Mouse (Mus musculus) intestine, embryonic 14.5 days (tissue): ENCODE data around the gene St8sia1. TPM values are rescaled to one million over a fixed set of nuclear protein-coding genes. Genes with fewer than 3 reads are reported as not detected.
A peak's percentile ranks its signal among the peaks of the same experiment; 100 is the strongest.

ENCODE experiments used
- ATAC-seq: fragments of 200-750 bp; cut with Nextera tagmentation; replicated peaks from 2 replicates; pipeline ENCODE4 v1.8.0; 2017; ENCODE audit warnings: low read depth, moderate number of reproducible peaks, moderate TSS enrichment, moderate library complexity; ENCODE audit not compliant: low FRiP score, low TSS enrichment
- DNase-seq: peaks from one replicate; pipeline ENCODE4 v3.0.0-alpha.2; 2018; ENCODE audit warnings: low spot score
- H3K27ac ChIP-seq: fragments of 300-500 bp; sonication (generic); 2 replicates; pipeline ENCODE4 v1.5.1; 2014; ENCODE audit warnings: low read depth, mild to moderate bottlenecking, control low read depth
- H3K27me3 ChIP-seq: fragments of 300-500 bp; sonication (generic); replicated peaks from 2 replicates; pipeline ENCODE4 v1.6.1; 2014; ENCODE audit warnings: low read length, control low read depth; ENCODE audit not compliant: control insufficient read depth, insufficient read depth
- H3K36me3 ChIP-seq: fragments of 300-500 bp; sonication (generic); 2 replicates; pipeline ENCODE4 v1.6.1; 2014; ENCODE audit warnings: low read length, control low read depth; ENCODE audit not compliant: control insufficient read depth, insufficient read depth
- H3K4me1 ChIP-seq: fragments of 300-500 bp; sonication (generic); replicated peaks from 2 replicates; pipeline ENCODE4 v1.6.1; 2014; ENCODE audit warnings: low read length, control low read depth, mixed read lengths; ENCODE audit not compliant: control insufficient read depth, insufficient read depth
- H3K4me2 ChIP-seq: fragments of 300-500 bp; sonication (generic); 2 replicates; pipeline ENCODE4 v1.6.1; 2014; ENCODE audit warnings: low read length
- H3K4me3 ChIP-seq: fragments of 300-500 bp; sonication (generic); 2 replicates; pipeline ENCODE4 v1.5.1; 2014; ENCODE audit warnings: low read depth, low read length, control low read depth, mixed read lengths
- H3K9ac ChIP-seq: fragments of 300-500 bp; sonication (generic); 2 replicates; pipeline ENCODE4 v1.6.1; 2014; ENCODE audit warnings: mild to moderate bottlenecking, low read length
- H3K9me3 ChIP-seq: fragments of 300-500 bp; sonication (generic); 2 replicates; pipeline ENCODE4 v1.6.1; 2016; ENCODE audit warnings: low read length, control low read depth; ENCODE audit not compliant: control insufficient read depth
- WGBS: fragments of 180-500 bp; shearing (Covaris S2); extraction: QIAGEN DNeasy Blood & Tissue Kit; methylation state at CpG from one replicate; pipeline ENCODE4 v1.1.7; 2014; 5-methylcytosine and 5-hydroxymethylcytosine counted together
- polyA plus RNA-seq: library from polyadenylated mRNA; unstranded; fragments of >200 nt; fragmentation: Nextera tagmentation; extraction: Ambion mirVana; gene quantifications from 2 replicates; pipeline ENCODE4 v1.2.1, GENCODE M21; 2014

The St8sia1 gene
- polyA plus RNA-seq, 1 experiment from 2014 or later, result 1.8 TPM

GRCm38 (mm10) chr6:142831706-142832105, 132.5 kb downstream of the St8sia1 start:
- Histone ChIP-seq H3K4me2 (no peak overlapping the region), H3K36me3 (no peaks in the 10 kb centered on the region), H3K9ac (no peak overlapping the region), H3K27me3 (no peaks in the 10 kb centered on the region), H3K4me1 (0 out of 2 replicates have a peak, but pooled peaks cover 3% of the 10 kb centered on the region), H3K27ac (no peak overlapping the region), H3K4me3 (no peak overlapping the region), H3K9me3 (no peaks in the 10 kb centered on the region)
- no peak for DNase-seq
- ATAC-seq, result no peak
- 65% methylated on average over 3 of the region's 3 CpGs for WGBS

GRCm38 (mm10) chr6:142831243-142831642, 133.0 kb downstream of the St8sia1 start:
- 21% methylated on average over 8 of the region's 8 CpGs for WGBS
- ATAC-seq, result 0 out of 2 replicates have a peak, but pooled peaks have one; percentile 32

GRCm38 (mm10) chr6:142830221-142830620, 134.0 kb downstream of the St8sia1 start:
- Histone ChIP-seq H3K4me2 (no peak overlapping the region), H3K4me3 (no peak overlapping the region), H3K9ac (no peak overlapping the region), H3K9me3 (no peaks in the 10 kb centered on the region), H3K36me3 (no peaks in the 10 kb centered on the region), H3K4me1 (no peaks in the 10 kb centered on the region), H3K27me3 (no peaks in the 10 kb centered on the region), H3K27ac (no peak overlapping the region)
- no peak for ATAC-seq
- DNase-seq, result no peak
- 95% methylated on average over 3 of the region's 3 CpGs for WGBS

More at GRCm38 (mm10) chr6:142831243-142831642, 133.0 kb downstream of the St8sia1 start:
- Histone ChIP-seq H3K4me3 (no peak overlapping the region), H3K9me3 (no peaks in the 10 kb centered on the region), H3K9ac (no peak overlapping the region), H3K27me3 (no peaks in the 10 kb centered on the region), H3K27ac (no peak overlapping the region), H3K36me3 (no peaks in the 10 kb centered on the region), H3K4me2 (no peak overlapping the region), H3K4me1 (0 out of 2 replicates have a peak, but pooled peaks cover 3% of the 10 kb centered on the region)
- DNase-seq, result no peak

GRCm38 (mm10) chr6:142825449-142825848, 138.8 kb downstream of the St8sia1 start:
- Histone ChIP-seq H3K36me3 (no peaks in the 10 kb centered on the region), H3K4me2 (no peak overlapping the region), H3K27me3 (no peaks in the 10 kb centered on the region), H3K4me1 (no peaks in the 10 kb centered on the region), H3K4me3 (no peak overlapping the region), H3K9ac (no peak overlapping the region), H3K9me3 (no peaks in the 10 kb centered on the region), H3K27ac (no peak overlapping the region)
- DNase-seq (no peak), ATAC-seq (no peak)
- WGBS, result 83% methylated on average over 5 of the region's 5 CpGs

- no peak for DNase-seq
- Histone ChIP-seq H3K27me3 (no peaks in the 10 kb centered on the region), H3K27ac (no peak overlapping the region), H3K4me1 (no peaks in the 10 kb centered on the region), H3K9ac (no peak overlapping the region), H3K4me3 (no peak overlapping the region), H3K9me3 (no peaks in the 10 kb centered on the region), H3K4me2 (no peak overlapping the region), H3K36me3 (no peaks in the 10 kb centered on the region)
- 45% methylated on average over 5 of the region's 5 CpGs for WGBS
- no peak for ATAC-seq
These were observed 141.1 kb downstream of the St8sia1 start for GRCm38 (mm10) chr6:142823008-142823787.

- H3K4me1 ChIP-seq, result peaks cover 7% of the 10 kb centered on the region; the same call in 1 of the 2 replicates
- H3K4me3 ChIP-seq, result no peak overlapping the region
- H3K9me3 ChIP-seq, result no peaks in the 10 kb centered on the region
- ATAC-seq (no peak), DNase-seq (no peak)
- H3K27ac ChIP-seq, result no peak overlapping the region
- WGBS, result 93% methylated on average over 10 of the region's 10 CpGs
- no peak overlapping the region for H3K9ac ChIP-seq
- no peak overlapping the region for H3K4me2 ChIP-seq
- H3K27me3 ChIP-seq, result no peaks in the 10 kb centered on the region
- no peaks in the 10 kb centered on the region for H3K36me3 ChIP-seq
These were observed 145.9 kb downstream of the St8sia1 start for GRCm38 (mm10) chr6:142818306-142818705.

GRCm38 (mm10) chr6:142815513-142815912, 148.7 kb downstream of the St8sia1 start:
- DNase-seq, result no peak
- Histone ChIP-seq H3K27ac (no peak overlapping the region), H3K36me3 (no peaks in the 10 kb centered on the region), H3K9ac (no peak overlapping the region), H3K9me3 (no peaks in the 10 kb centered on the region), H3K27me3 (no peaks in the 10 kb centered on the region), H3K4me2 (no peak overlapping the region), H3K4me1 (peaks cover 7% of the 10 kb centered on the region; the same call in 1 of the 2 replicates), H3K4me3 (no peak overlapping the region)
- ATAC-seq, result no peak
- 75% methylated on average over 3 of the region's 3 CpGs for WGBS

- ATAC-seq (peak; percentile 70; the same call in 1 of the 2 replicates), DNase-seq (peak; percentile 95)
- Histone ChIP-seq H3K4me3 (peak overlapping the region; percentile 35), H3K9ac (peak overlapping the region; percentile 48; the same call in 1 of the 2 replicates), H3K27me3 (no peaks in the 10 kb centered on the region), H3K4me1 (peaks cover 7% of the 10 kb centered on the region; the same call in 1 of the 2 replicates), H3K27ac (peak overlapping the region; percentile 38; the same call in 1 of the 2 replicates), H3K9me3 (no peaks in the 10 kb centered on the region), H3K36me3 (no peaks in the 10 kb centered on the region), H3K4me2 (peak overlapping the region; percentile 62)
- WGBS, result 3% methylated on average over 15 of the region's 15 CpGs
These were observed 149.7 kb downstream of the St8sia1 start for GRCm38 (mm10) chr6:142814495-142814921.
